Mouse (Mus musculus) MEL (cell line): ENCODE results near the gene Tor4a. TPM values are rescaled to one million over a fixed set of nuclear protein-coding genes. Genes with fewer than 3 reads are reported as not detected.

Experiments
- DNase-seq: peaks from one replicate; pipeline ENCODE4 v3.0.0; 2011; ENCODE audit warnings: low read depth, low spot score
- H3K27ac ChIP-seq: 2 replicates; pipeline ENCODE4 v1.5.1; 2012; ENCODE audit warnings: low read depth, mild to moderate bottlenecking, control low read depth, low read length, moderate library complexity; ENCODE audit not compliant: control insufficient read depth
- H3K27me3 ChIP-seq, 2 experiments: fragments of 150-350 bp in 1 of 2; sonication (generic) in 1 of 2; 2 replicates each; pipeline ENCODE4 v1.6.1; 2012; ENCODE audit warnings: low read length in 2 of 2, mild to moderate bottlenecking in 2 of 2, improper control_type of control experiment in 1 of 2, moderate library complexity in 1 of 2; ENCODE audit not compliant: insufficient read depth in 2 of 2, control insufficient read depth in 1 of 2
- H3K36me3 ChIP-seq, 2 experiments: 2 replicates each; pipeline ENCODE4 v1.6.1; 2012 to 2014; ENCODE audit warnings: low read length in 2 of 2, improper control_type of control experiment in 1 of 2, inconsistent platforms in 1 of 2, mild to moderate bottlenecking in 1 of 2; ENCODE audit not compliant: insufficient read depth in 2 of 2, control insufficient read depth in 1 of 2
- H3K4me1 ChIP-seq, 2 experiments: fragments of 150-350 bp in 1 of 2; sonication (generic) in 1 of 2; 2 replicates each; pipeline ENCODE4 v1.6.1; 2012; ENCODE audit warnings: low read length in 2 of 2, improper control_type of control experiment in 1 of 2, mild to moderate bottlenecking in 1 of 2; ENCODE audit not compliant: insufficient read depth in 2 of 2, control insufficient read depth in 1 of 2
- H3K4me3 ChIP-seq, 2 experiments: fragments of 150-350 bp in 1 of 2; sonication (generic) in 1 of 2; 2 replicates each; pipeline ENCODE4 v1.5.1; 2012; ENCODE audit warnings: low read depth in 2 of 2, low read length in 2 of 2, mild to moderate bottlenecking in 2 of 2, moderate library complexity in 2 of 2, control low read depth in 1 of 2, improper control_type of control experiment in 1 of 2; ENCODE audit not compliant: control insufficient read depth in 1 of 2, insufficient read depth in 1 of 2
- H3K79me2 ChIP-seq: 2 replicates; pipeline ENCODE4 v1.6.1; 2012; ENCODE audit warnings: mild to moderate bottlenecking, low read length, moderate library complexity; ENCODE audit not compliant: control insufficient read depth, poor library complexity, insufficient read depth
- H3K9ac ChIP-seq: 2 replicates; pipeline ENCODE4 v1.6.1; 2012; ENCODE audit warnings: low read depth, mild to moderate bottlenecking, control low read depth, low read length, moderate library complexity; ENCODE audit not compliant: control insufficient read depth, poor library complexity, severe bottlenecking
- H3K9me3 ChIP-seq: fragments of 150-350 bp; sonication (generic); replicated peaks from 2 replicates; pipeline ENCODE4 v1.6.1; 2012; ENCODE audit warnings: mild to moderate bottlenecking, low read length, improper control_type of control experiment, moderate library complexity; ENCODE audit not compliant: insufficient read depth
- CHD1 ChIP-seq: IDR thresholded peaks from 2 replicates; pipeline ENCODE4 v1.6.1; 2012; ENCODE audit warnings: low read depth, mild to moderate bottlenecking, inconsistent platforms, low read length, improper control_type of control experiment
- CHD2 ChIP-seq: IDR thresholded peaks from 2 replicates; pipeline ENCODE4 v1.6.1; 2011; ENCODE audit warnings: low read length, improper control_type of control experiment
- CTCF ChIP-seq, 3 experiments: IDR thresholded peaks in 2 of 3; conservative IDR thresholded peaks in 1 of 3; 2 replicates each; pipeline ENCODE4 v1.5.1; 2011 to 2012; ENCODE audit warnings: low read length in 3 of 3, low read depth in 2 of 3, mild to moderate bottlenecking in 2 of 3, improper control_type of control experiment in 1 of 3, inconsistent platforms in 1 of 3, mixed read lengths in 1 of 3, moderate library complexity in 1 of 3; ENCODE audit not compliant: control insufficient read depth in 1 of 3, insufficient read depth in 1 of 3, poor library complexity in 1 of 3, severe bottlenecking in 1 of 3
- E2F4 ChIP-seq: IDR thresholded peaks from 2 replicates; pipeline ENCODE4 v1.6.1; 2011; ENCODE audit warnings: low read depth, low read length, improper control_type of control experiment, borderline replicate concordance
- ELF1 ChIP-seq: IDR thresholded peaks from 2 replicates; pipeline ENCODE4 v1.6.1; 2014; ENCODE audit warnings: low read depth, mild to moderate bottlenecking, inconsistent platforms, low read length, improper control_type of control experiment, moderate library complexity
- EP300 ChIP-seq, 2 experiments: IDR thresholded peaks; 2 replicates each; pipeline ENCODE4 v1.6.1; 2011; ENCODE audit warnings: improper control_type of control experiment in 2 of 2, low read length in 2 of 2, low read depth in 1 of 2, mild to moderate bottlenecking in 1 of 2
- ETS1 ChIP-seq: IDR thresholded peaks from 2 replicates; pipeline ENCODE4 v1.6.1; 2012; ENCODE audit warnings: low read depth, mild to moderate bottlenecking, inconsistent platforms, low read length, improper control_type of control experiment, moderate library complexity
- GABPA ChIP-seq: IDR thresholded peaks from 2 replicates; pipeline ENCODE4 v1.6.1; 2012; ENCODE audit warnings: low read depth, mild to moderate bottlenecking, inconsistent platforms, low read length, improper control_type of control experiment, moderate library complexity
- GATA1 ChIP-seq: IDR thresholded peaks from 2 replicates; pipeline ENCODE4 v1.6.1; 2011; ENCODE audit warnings: low read depth, low read length, improper control_type of control experiment
- HCFC1 ChIP-seq: IDR thresholded peaks from 2 replicates; pipeline ENCODE4 v1.6.1; 2012; ENCODE audit warnings: low read depth, mild to moderate bottlenecking, inconsistent platforms, low read length, improper control_type of control experiment, moderate library complexity
- JUND ChIP-seq: IDR thresholded peaks from 2 replicates; pipeline ENCODE4 v1.6.1; 2011; ENCODE audit warnings: low read depth, mild to moderate bottlenecking, improper control_type of control experiment, low read length
- KAT2A ChIP-seq: conservative IDR thresholded peaks from 2 replicates; pipeline ENCODE4 v1.6.1; 2012; ENCODE audit warnings: low read depth, low read length, improper control_type of control experiment, inconsistent platforms
- MAFK ChIP-seq: IDR thresholded peaks from 2 replicates; pipeline ENCODE4 v1.6.1; 2011; ENCODE audit warnings: low read depth, mild to moderate bottlenecking, low read length, improper control_type of control experiment, borderline replicate concordance
- MAX ChIP-seq: IDR thresholded peaks from 2 replicates; pipeline ENCODE4 v1.6.1; 2011; ENCODE audit warnings: low read length, improper control_type of control experiment
- MAZ ChIP-seq: IDR thresholded peaks from 2 replicates; pipeline ENCODE4 v1.6.1; 2012; ENCODE audit warnings: low read depth, mild to moderate bottlenecking, inconsistent platforms, low read length, improper control_type of control experiment
- MEF2A ChIP-seq: IDR thresholded peaks from 2 replicates; pipeline ENCODE4 v1.6.1; 2014; ENCODE audit warnings: low read depth, mild to moderate bottlenecking, inconsistent platforms, low read length, improper control_type of control experiment; ENCODE audit not compliant: poor library complexity, insufficient replicate concordance, severe bottlenecking; ENCODE audit errors: extremely low read depth
- MXI1 ChIP-seq: IDR thresholded peaks from 2 replicates; pipeline ENCODE4 v1.6.1; 2011; ENCODE audit warnings: mild to moderate bottlenecking, low read depth, low read length, improper control_type of control experiment
- MYB ChIP-seq: IDR thresholded peaks from 2 replicates; pipeline ENCODE4 v1.6.1; 2011; ENCODE audit warnings: mild to moderate bottlenecking, low read depth, low read length, improper control_type of control experiment
- MYC ChIP-seq: IDR thresholded peaks from 2 replicates; pipeline ENCODE4 v1.6.1; 2011; ENCODE audit warnings: low read depth, mild to moderate bottlenecking, low read length, improper control_type of control experiment, moderate library complexity
- NELFE ChIP-seq: IDR thresholded peaks from 2 replicates; pipeline ENCODE4 v1.6.1; 2011; ENCODE audit warnings: low read depth, low read length, improper control_type of control experiment
- NRF1 ChIP-seq: IDR thresholded peaks from 2 replicates; pipeline ENCODE4 v1.6.1; 2014; ENCODE audit warnings: low read depth, mild to moderate bottlenecking, inconsistent platforms, low read length, improper control_type of control experiment, moderate library complexity; ENCODE audit not compliant: poor library complexity, insufficient read depth, severe bottlenecking
- POLR2A ChIP-seq, 2 experiments: IDR thresholded peaks; 2 replicates each; pipeline ENCODE4 v1.6.1; 2011 to 2012; ENCODE audit warnings: low read length in 2 of 2, mild to moderate bottlenecking in 2 of 2, control low read depth in 1 of 2, improper control_type of control experiment in 1 of 2, low read depth in 1 of 2, moderate library complexity in 1 of 2; ENCODE audit not compliant: control insufficient read depth in 1 of 2, insufficient read depth in 1 of 2, poor library complexity in 1 of 2
- POLR2AphosphoS2 ChIP-seq: IDR thresholded peaks from 2 replicates; pipeline ENCODE4 v1.6.1; 2011; ENCODE audit warnings: low read length, improper control_type of control experiment
- POLR2AphosphoS5 ChIP-seq: IDR thresholded peaks from 2 replicates; pipeline ENCODE4 v1.6.1; 2012; ENCODE audit warnings: low read depth, borderline replicate concordance, mild to moderate bottlenecking, inconsistent platforms, low read length, moderate library complexity, mixed read lengths
- RAD21 ChIP-seq: IDR thresholded peaks from 2 replicates; pipeline ENCODE4 v1.6.1; 2011; ENCODE audit warnings: mild to moderate bottlenecking, low read depth, low read length, improper control_type of control experiment
- RCOR1 ChIP-seq: IDR thresholded peaks from 2 replicates; pipeline ENCODE4 v1.6.1; 2012; ENCODE audit warnings: low read depth, mild to moderate bottlenecking, inconsistent platforms, low read length, improper control_type of control experiment
- SIN3A ChIP-seq: IDR thresholded peaks from 2 replicates; pipeline ENCODE4 v1.6.1; 2012; ENCODE audit warnings: low read length, improper control_type of control experiment, inconsistent platforms
- SMC3 ChIP-seq: IDR thresholded peaks from 2 replicates; pipeline ENCODE4 v1.6.1; 2011; ENCODE audit warnings: low read depth, low read length, improper control_type of control experiment
- TAL1 ChIP-seq: IDR thresholded peaks from 2 replicates; pipeline ENCODE4 v1.6.1; 2012; ENCODE audit warnings: mild to moderate bottlenecking, inconsistent platforms, low read length, moderate library complexity, mixed read lengths
- TBP ChIP-seq: IDR thresholded peaks from 2 replicates; pipeline ENCODE4 v1.8.0; 2011; ENCODE audit warnings: low read depth, low read length, improper control_type of control experiment
- TCF12 ChIP-seq: IDR thresholded peaks from 2 replicates; pipeline ENCODE4 v1.6.1; 2014; ENCODE audit warnings: low read depth, mild to moderate bottlenecking, inconsistent platforms, low read length, improper control_type of control experiment, moderate library complexity
- UBTF ChIP-seq: IDR thresholded peaks from 2 replicates; pipeline ENCODE4 v1.6.1; 2012; ENCODE audit warnings: low read depth, mild to moderate bottlenecking, inconsistent platforms, low read length, improper control_type of control experiment, moderate library complexity, borderline replicate concordance; ENCODE audit not compliant: insufficient read depth
- USF1 ChIP-seq: IDR thresholded peaks from 2 replicates; pipeline ENCODE4 v1.6.1; 2014; ENCODE audit warnings: low read depth, mild to moderate bottlenecking, inconsistent platforms, low read length, improper control_type of control experiment, moderate library complexity
- USF2 ChIP-seq, 2 experiments: IDR thresholded peaks; 2 replicates each; pipeline ENCODE4 v1.6.1; 2011 to 2012; ENCODE audit warnings: improper control_type of control experiment in 2 of 2, low read length in 2 of 2, borderline replicate concordance in 1 of 2, inconsistent platforms in 1 of 2, low read depth in 1 of 2, mild to moderate bottlenecking in 1 of 2; ENCODE audit not compliant: insufficient read depth in 1 of 2
- ZC3H11A ChIP-seq: IDR thresholded peaks from 2 replicates; pipeline ENCODE4 v1.6.1; 2012; ENCODE audit warnings: low read depth, mild to moderate bottlenecking, inconsistent platforms, low read length, improper control_type of control experiment
- ZKSCAN1 ChIP-seq: IDR thresholded peaks from 2 replicates; pipeline ENCODE4 v1.6.1; 2012; ENCODE audit warnings: low read depth, mild to moderate bottlenecking, inconsistent platforms, low read length, improper control_type of control experiment, moderate library complexity
- ZMIZ1 ChIP-seq: IDR thresholded peaks from 2 replicates; pipeline ENCODE4 v1.6.1; 2012; ENCODE audit warnings: low read depth, mild to moderate bottlenecking, inconsistent platforms, low read length, improper control_type of control experiment, moderate library complexity
- ZNF384 ChIP-seq: IDR thresholded peaks from 2 replicates; pipeline ENCODE4 v1.6.1; 2012; ENCODE audit warnings: low read depth, mild to moderate bottlenecking, inconsistent platforms, low read length, improper control_type of control experiment
- polyA plus RNA-seq, 2 experiments: library from polyadenylated mRNA; stranded (reverse) in 1 of 2; unstranded in 1 of 2; fragments of >175 nt in 1 of 2; fragments of >200 nt in 1 of 2; gene quantifications; 2 replicates each; pipeline versions ENCODE4 v1.2.1 to v1.2.4; 2012; ENCODE audit warnings: low replicate concordance in 2 of 2, low read depth in 1 of 2; ENCODE audit not compliant: insufficient read length in 2 of 2, insufficient read depth in 1 of 2, missing spikeins in 1 of 2
- total RNA-seq: library from RNA; depleted of rRNA; stranded (reverse); fragments of 300-350 nt; gene quantifications from 2 replicates; pipeline ENCODE4 v1.2.3, GENCODE M21; 2012

Gene Tor4a
- total and polyA plus RNA-seq, 3 experiments, result 9.1 to 13.7 TPM; not detected in 1

GRCm38 (mm10) chr2:25180478-25180903 lies 16.2 kb downstream of the Tor4a start, which contains the start of gene Nrarp:
Gene Nrarp (plus strand): TSS chr2:25180758.
- peaks cover 0 to 6% of the 10 kb centered on the region in 2 experiments; a peak in 2 of 4 replicates for H3K36me3 ChIP-seq
- H3K9me3 ChIP-seq, result no peaks in the 10 kb centered on the region
- H3K27ac ChIP-seq, result peak within 1 kb of the TSS; percentile 85
- peak within 1 kb of the TSS; percentile 90 for H3K9ac ChIP-seq
- peak within 1 kb of the TSS; percentile 59 to 99 for H3K4me3 ChIP-seq
- H3K4me1 ChIP-seq, result peaks cover 3 to 8% of the 10 kb centered on the region in 2 experiments; a peak in 2 of 4 replicates
- peak; percentile 95 for DNase-seq
- no peaks in the 10 kb centered on the region for H3K27me3 ChIP-seq
- peaks cover 8% of the 10 kb centered on the region for H3K79me2 ChIP-seq
- TF ChIP-seq MAZ (no peak), GATA1 (no peak), UBTF (no peak), CHD1 (no peak), TCF12 (peak; percentile 68), USF2 (IDR thresholded peaks at IDR 0.05; ENCODE audit: borderline replicate concordance in 1 of 2, insufficient read depth in 1 of 2, low read depth in 1 of 2, low read length in 2 of 2) (0 out of 4 replicates have a peak, but pooled peaks of 1 of the 2 experiments have one; percentile 10), GABPA (no peak), MEF2A (no peak), USF1 (peak; percentile 88), NELFE (peak; percentile 98), TBP (peak; percentile 96), ETS1 (no peak), MAX (no peak; the same call in 1 of the 2 replicates), ZMIZ1 (peak; percentile 85), TAL1 (no peak), MYB (no peak), POLR2AphosphoS5 (no peak), RAD21 (no peak), SMC3 (no peak), KAT2A (no peak), RCOR1 (no peak), MXI1 (peak; percentile 68), EP300 (IDR thresholded peaks at IDR 0.05; ENCODE audit: low read depth in 1 of 2, low read length in 2 of 2) (no peak), HCFC1 (peak; percentile 65; the same call in 1 of the 2 replicates), SIN3A (no peak; the same call in 1 of the 2 replicates), E2F4 (no peak; the same call in 1 of the 2 replicates), MAFK (no peak), NRF1 (no peak), MYC (no peak), ZKSCAN1 (no peak), ZC3H11A (no peak), POLR2AphosphoS2 (peak; percentile 98), JUND (no peak), CTCF (IDR thresholded peaks at IDR 0.05 in 2 of 3, conservative IDR thresholded peaks at IDR 0.05 in 1 of 3; ENCODE audit: control insufficient read depth in 1 of 3, insufficient read depth in 1 of 3, low read depth in 2 of 3, low read length in 3 of 3, poor library complexity in 1 of 3, severe bottlenecking in 1 of 3) (peak; percentile 10 to 62 (median 55); a peak in 5 of 6 replicates), CHD2 (no peak), ZNF384 (no peak), POLR2A (IDR thresholded peaks at IDR 0.05; ENCODE audit: control insufficient read depth in 1 of 2, insufficient read depth in 1 of 2, low read depth in 1 of 2, low read length in 2 of 2, poor library complexity in 1 of 2) (peak; percentile 68 to 99; a peak in 3 of 4 replicates), ELF1 (no peak)
